Mouse (Mus musculus) kidney, adult 2 months (tissue): ENCODE measurements around the gene Mindy1.

Experiments
- CTCF ChIP-seq: fragments of 200-500 bp; conservative IDR thresholded peaks from 2 replicates; pipeline ENCODE4 v1.5.1; 2011; ENCODE audit warnings: low read depth, mild to moderate bottlenecking, control low read depth, low read length, moderate library complexity, mixed read lengths; ENCODE audit not compliant: insufficient read depth, insufficient read length
- POLR2A ChIP-seq: fragments of 200-500 bp; IDR thresholded peaks from one replicate; pipeline ENCODE4 v1.6.1; 2011; ENCODE audit warnings: low read depth, low read length, control low read depth

DNA sequence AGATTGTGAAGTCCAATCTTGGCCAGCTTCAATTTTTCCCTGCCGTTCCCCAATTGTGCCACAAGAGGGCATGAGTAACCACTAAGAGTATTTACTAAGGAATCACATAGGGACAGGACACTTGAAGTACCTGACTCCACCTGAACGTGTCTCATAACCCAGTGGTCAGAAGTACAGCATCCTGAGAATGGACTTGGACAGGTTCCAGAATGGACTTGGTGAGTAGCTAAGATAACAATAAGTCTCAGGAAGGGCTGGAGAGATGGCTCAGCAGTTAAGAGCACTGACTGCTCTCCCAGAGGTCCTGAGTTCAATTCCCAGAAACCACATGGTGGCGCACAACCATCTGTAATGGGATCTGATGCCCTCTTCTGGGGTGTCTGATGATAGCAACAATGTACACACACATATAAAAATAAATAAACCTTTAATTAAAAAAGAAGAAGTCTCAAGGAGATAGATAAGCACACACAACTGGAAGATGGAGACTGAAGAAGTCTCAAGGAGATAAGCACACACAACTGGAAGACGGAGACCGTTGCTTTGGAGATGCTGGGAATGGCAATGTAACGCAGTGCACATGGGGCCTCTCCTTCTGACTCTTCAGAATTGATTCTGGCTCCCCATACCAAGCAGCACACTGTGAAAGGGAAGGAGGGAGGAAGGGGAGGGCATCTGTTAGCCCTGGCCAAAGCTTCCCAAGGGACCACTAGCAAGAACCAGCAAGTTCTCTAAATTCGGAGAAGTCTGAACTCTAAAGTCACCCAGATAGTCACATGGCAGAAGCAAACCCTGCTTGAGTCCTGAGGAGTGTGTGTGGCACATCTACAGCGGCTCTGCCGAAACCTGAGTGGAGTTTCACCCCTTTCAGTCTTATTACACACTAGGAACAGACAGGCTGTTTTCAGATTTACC, 30.1 kb downstream of the Mindy1 start:
- TF ChIP-seq CTCF (peak; percentile 40), POLR2A (no peak)
